Mouse (Mus musculus) embryonic facial prominence, embryonic 12.5 days (tissue): Measurements from ENCODE around the gene Tmem174. TPM values are rescaled to one million over a fixed set of nuclear protein-coding genes. Genes with fewer than 3 reads are reported as not detected.

Source experiments
- ATAC-seq: fragments of 200-750 bp; cut with Nextera tagmentation; 2 replicates; pipeline ENCODE4 v1.8.0; 2017; ENCODE audit not compliant: insufficient number of reproducible peaks, insufficient read depth, low FRiP score, low TSS enrichment
- H3K27ac ChIP-seq: fragments of 300-500 bp; sonication (generic); 2 replicates; pipeline ENCODE4 v1.5.1; 2016; ENCODE audit warnings: mild to moderate bottlenecking
- H3K27me3 ChIP-seq: fragments of 300-500 bp; sonication (generic); 2 replicates; pipeline ENCODE4 v1.6.1; 2016; ENCODE audit warnings: mild to moderate bottlenecking, moderate library complexity
- H3K36me3 ChIP-seq: fragments of 300-500 bp; sonication (generic); 2 replicates; pipeline ENCODE4 v1.6.1; 2016; ENCODE audit warnings: mild to moderate bottlenecking
- H3K4me1 ChIP-seq: fragments of 300-500 bp; sonication (generic); 2 replicates; pipeline ENCODE4 v1.6.1; 2016
- H3K4me2 ChIP-seq: fragments of 300-500 bp; sonication (generic); replicated peaks from 2 replicates; pipeline ENCODE4 v1.6.1; 2016; ENCODE audit warnings: mild to moderate bottlenecking, moderate library complexity
- H3K4me3 ChIP-seq: fragments of 300-500 bp; sonication (generic); 2 replicates; pipeline ENCODE4 v1.5.1; 2016; ENCODE audit warnings: mild to moderate bottlenecking
- H3K9ac ChIP-seq: fragments of 300-500 bp; sonication (generic); 2 replicates; pipeline ENCODE4 v1.6.1; 2016; ENCODE audit warnings: mild to moderate bottlenecking, moderate library complexity
- H3K9me3 ChIP-seq: fragments of 300-500 bp; sonication (generic); 2 replicates; pipeline ENCODE4 v1.6.1; 2016; ENCODE audit warnings: mild to moderate bottlenecking, moderate library complexity
- WGBS: fragments of 180-500 bp; shearing (Covaris S2); methylation state at CpG from one replicate; pipeline ENCODE4 v1.1.7; 2016; 5-methylcytosine and 5-hydroxymethylcytosine counted together
- polyA plus RNA-seq: library from polyadenylated mRNA; unstranded; fragments of >200 nt; fragmentation: Nextera tagmentation; extraction: Ambion mirVana; gene quantifications from 2 replicates; pipeline ENCODE4 v1.2.1, GENCODE M21; 2016

The Tmem174 gene
- polyA plus RNA-seq, 1 experiment from 2014 or later: not detected

GRCm38 (mm10) chr13:98589572-98589971, 47.6 kb downstream of the Tmem174 start:
- H3K36me3 ChIP-seq: no peaks in the 10 kb centered on the region
- no peak for ATAC-seq
- H3K9ac ChIP-seq: no peak overlapping the region
- 0 out of 2 replicates have a peak overlapping the region, but pooled peaks have one; percentile 25 for H3K27ac ChIP-seq
- H3K4me1 ChIP-seq: peaks cover 39% of the 10 kb centered on the region
- 35% methylated on average over 9 of the region's 9 CpGs for WGBS
- H3K9me3 ChIP-seq: no peaks in the 10 kb centered on the region
- peak overlapping the region; percentile 43; the same call in 1 of the 2 replicates for H3K4me3 ChIP-seq
- peak overlapping the region; percentile 69 for H3K4me2 ChIP-seq
- peaks cover 14% of the 10 kb centered on the region for H3K27me3 ChIP-seq

DNA sequence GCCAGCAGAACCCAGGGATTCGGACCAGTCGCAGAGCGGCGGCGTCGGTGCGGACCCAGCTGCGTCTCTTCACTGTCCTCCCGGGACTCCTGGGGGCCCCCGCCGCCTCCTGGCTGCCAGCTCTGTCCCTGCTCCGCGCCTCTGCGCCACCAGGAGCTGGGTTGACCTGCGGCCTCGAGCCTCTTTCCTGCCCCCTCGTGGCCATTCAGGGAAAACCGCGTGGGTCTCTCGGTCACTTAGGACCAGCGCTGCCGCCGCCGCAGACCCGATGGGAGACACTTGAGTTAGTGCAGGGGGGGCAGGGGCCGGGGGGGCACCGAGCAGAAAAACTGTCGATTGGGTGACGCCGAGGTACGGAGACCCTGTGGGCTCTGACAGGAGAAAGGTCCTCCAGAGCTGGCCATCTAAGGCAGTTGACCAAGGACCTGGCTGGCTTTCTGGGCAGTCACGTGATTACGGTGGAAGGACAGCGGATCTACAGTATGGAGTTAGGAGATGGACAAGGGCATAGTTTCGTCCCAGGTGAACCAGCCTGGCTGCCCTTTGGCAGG, 48.2 kb downstream of the Tmem174 start:
- ATAC-seq: peak; percentile 18; the same call in 1 of the 2 replicates
- peaks cover 36% of the 10 kb centered on the region for H3K4me1 ChIP-seq
- no peaks in the 10 kb centered on the region for H3K9me3 ChIP-seq
- peak overlapping the region; percentile 25 for H3K27ac ChIP-seq
- H3K4me3 ChIP-seq: peak overlapping the region; percentile 43
- 2% methylated on average over 35 of the region's 35 CpGs for WGBS
- peaks cover 16% of the 10 kb centered on the region for H3K27me3 ChIP-seq
- peak overlapping the region; percentile 41 for H3K9ac ChIP-seq
- peak overlapping the region; percentile 69 for H3K4me2 ChIP-seq
- H3K36me3 ChIP-seq: no peaks in the 10 kb centered on the region

DNA sequence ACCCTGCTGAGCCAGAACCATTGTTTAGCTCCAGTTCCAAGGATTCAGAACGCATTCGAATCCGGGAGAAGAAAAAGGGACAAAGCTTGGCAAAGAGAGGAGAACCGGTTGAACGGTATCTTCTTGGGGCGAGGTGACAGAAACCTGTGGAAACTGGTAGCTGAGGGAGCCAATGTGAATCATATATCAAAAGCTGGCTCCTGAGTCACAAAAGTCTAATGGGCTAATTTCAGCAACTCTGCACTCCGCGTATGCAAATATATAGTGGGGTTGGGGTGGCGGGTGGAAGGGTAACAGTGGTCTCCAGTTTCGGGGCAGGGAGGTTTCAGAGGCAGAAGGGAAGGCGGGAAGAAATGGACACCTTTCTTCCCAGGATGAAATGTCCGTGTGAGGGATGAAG, 48.7 kb downstream of the Tmem174 start:
- peaks cover 32% of the 10 kb centered on the region for H3K4me1 ChIP-seq
- peaks cover 20% of the 10 kb centered on the region for H3K27me3 ChIP-seq
- H3K4me3 ChIP-seq: peak overlapping the region; percentile 43
- ATAC-seq: no peak
- H3K4me2 ChIP-seq: peak overlapping the region; percentile 69
- WGBS: 4% methylated on average over 12 of the region's 12 CpGs
- peak overlapping the region; percentile 41 for H3K9ac ChIP-seq
- no peaks in the 10 kb centered on the region for H3K9me3 ChIP-seq
- H3K36me3 ChIP-seq: no peaks in the 10 kb centered on the region
- peak overlapping the region; percentile 25 for H3K27ac ChIP-seq

- 2% methylated on average over 14 of the region's 14 CpGs for WGBS
Observed at GRCm38 (mm10) chr13:98587639-98588038, 49.6 kb downstream of the Tmem174 start.

GRCm38 (mm10) chr13:98586817-98587575, 50.2 kb downstream of the Tmem174 start:
- Histone ChIP-seq H3K4me3 (no peak overlapping the region), H3K4me1 (peaks cover 30% of the 10 kb centered on the region), H3K9ac (no peak overlapping the region), H3K27ac (no peak overlapping the region), H3K36me3 (no peaks in the 10 kb centered on the region), H3K4me2 (peak overlapping the region; percentile 33; the same call in 1 of the 2 replicates), H3K27me3 (peaks cover 15% of the 10 kb centered on the region), H3K9me3 (no peaks in the 10 kb centered on the region)
- WGBS: 29% methylated on average over 17 of the region's 17 CpGs
- ATAC-seq: no peak

More at GRCm38 (mm10) chr13:98587639-98588038, 49.6 kb downstream of the Tmem174 start:
- Histone ChIP-seq H3K27ac (peak overlapping the region; percentile 33; the same call in 1 of the 2 replicates), H3K36me3 (no peaks in the 10 kb centered on the region), H3K9me3 (no peaks in the 10 kb centered on the region), H3K4me1 (peaks cover 32% of the 10 kb centered on the region), H3K9ac (0 out of 2 replicates have a peak overlapping the region, but pooled peaks have one; percentile 35), H3K4me3 (no peak overlapping the region), H3K4me2 (peak overlapping the region; percentile 33), H3K27me3 (peaks cover 15% of the 10 kb centered on the region)
- ATAC-seq: no peak

Other genes with a start within 250 kb of the Tmem174 start
- gene Gm10320, start 145.4 kb downstream of the Tmem174 start, polyA plus RNA-seq: 0.76 and 1.2 TPM in 2 replicates
- not detected in 2 replicates for gene Tmem171, start 57.4 kb upstream of the Tmem174 start, polyA plus RNA-seq
- gene Fcho2, start 178.0 kb upstream of the Tmem174 start, polyA plus RNA-seq: 51.5 and 59.8 TPM in 2 replicates